Mouse (Mus musculus): ENCODE data around the gene Radil. TPM values are rescaled to one million over a fixed set of nuclear protein-coding genes. Genes with fewer than 3 reads are reported as not detected.

Radil gene
- polyA plus RNA-seq, 1 experiment: not detected

DNA sequence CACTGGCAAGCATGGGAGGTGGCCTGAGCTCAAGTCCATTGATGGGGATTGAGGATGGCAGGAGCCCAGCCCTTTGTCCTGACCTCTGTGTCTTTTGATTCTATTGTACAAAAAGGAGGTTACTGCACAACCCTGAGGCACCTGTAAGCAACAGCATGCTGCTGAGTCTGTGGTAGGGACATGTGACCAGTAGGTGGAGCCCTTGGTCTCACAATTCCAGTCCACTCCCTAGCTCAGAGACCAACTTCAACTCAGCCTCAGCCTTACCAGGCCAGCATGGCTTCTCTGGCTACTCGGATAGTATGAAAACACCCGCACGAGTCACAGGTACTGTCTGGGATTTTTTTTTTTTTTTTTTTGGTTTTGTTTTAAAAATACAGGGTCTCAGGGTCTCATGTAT, 48.5 kb downstream of the Radil start:
- WGBS: 7% methylated on average over 3 of the region's 3 CpGs
- H3K27ac ChIP-seq (ENCODE audit: insufficient read depth, low read depth, low read length): no peak overlapping the region

DNA sequence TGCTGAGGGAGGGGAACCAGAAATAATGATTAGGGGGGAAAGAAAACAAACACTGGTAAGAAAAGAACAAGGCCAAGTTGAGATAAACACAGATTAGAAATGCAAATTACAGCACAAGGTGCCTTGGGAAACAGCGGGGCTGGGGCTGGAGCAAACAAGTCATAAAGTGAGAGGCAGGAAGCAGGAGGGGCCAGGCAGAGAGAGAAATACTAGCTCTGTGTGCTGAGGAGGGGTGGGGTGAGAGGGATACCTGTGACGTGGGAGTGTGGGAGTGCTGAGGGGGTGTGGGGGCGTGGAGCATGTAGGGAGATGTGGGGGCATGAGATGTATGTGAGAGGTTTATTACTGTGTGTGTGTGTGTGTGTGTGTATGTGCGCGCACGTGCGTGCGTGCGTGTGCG, 50.0 kb downstream of the Radil start:
- peak overlapping the region; percentile 74; the same call in 1 of the 2 replicates for H3K27ac ChIP-seq (ENCODE audit: insufficient read depth, low read depth, low read length)
- WGBS: 40% methylated on average over 10 of the region's 10 CpGs
- TF ChIP-seq CTCF (IDR thresholded peaks at IDR 0.05; ENCODE audit: insufficient read depth, low read depth, low read length): no peak
- TF ChIP-seq POLR2A (IDR thresholded peaks at IDR 0.05; ENCODE audit: insufficient read depth, low read depth, low read length): no peak
- no peak overlapping the region for H3K4me3 ChIP-seq (ENCODE audit: insufficient read depth, low read depth, low read length)
- H3K4me1 ChIP-seq (ENCODE audit: control insufficient read depth, insufficient read depth, low read length): peaks cover 29% of the 10 kb centered on the region

More for the DNA sequence above, 48.5 kb downstream of the Radil start:
- Histone ChIP-seq H3K4me1 (ENCODE audit: control insufficient read depth, insufficient read depth, low read length) (peaks cover 29% of the 10 kb centered on the region), H3K4me3 (ENCODE audit: insufficient read depth, low read depth, low read length) (no peak overlapping the region)
- TF ChIP-seq CTCF (IDR thresholded peaks at IDR 0.05; ENCODE audit: insufficient read depth, low read depth, low read length) (no peak), POLR2A (IDR thresholded peaks at IDR 0.05; ENCODE audit: insufficient read depth, low read depth, low read length) (no peak)

DNA sequence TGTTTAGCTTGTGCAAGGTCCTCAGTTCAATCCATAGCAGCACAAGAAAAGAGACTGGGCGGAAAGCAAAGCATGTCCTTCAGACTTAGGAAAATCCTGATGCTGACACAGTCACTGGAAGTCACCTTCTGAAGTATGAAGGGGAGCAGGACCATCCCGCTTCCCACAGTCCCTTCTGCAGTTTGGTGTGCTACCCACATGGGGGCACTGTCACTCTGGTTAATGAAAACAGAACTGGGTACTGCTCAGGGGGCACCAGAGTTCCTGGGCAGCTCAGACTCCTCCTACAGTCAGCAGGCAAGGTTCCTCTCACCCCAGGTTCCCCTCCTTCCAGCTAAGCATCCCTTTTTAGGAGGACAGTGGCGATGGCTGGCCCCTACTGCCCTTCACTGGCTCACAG, 51.9 kb downstream of the Radil start:
- no peak overlapping the region for H3K27ac ChIP-seq (ENCODE audit: insufficient read depth, low read depth, low read length)
- WGBS: 40% methylated on average over 3 of the region's 3 CpGs
- no peak overlapping the region for H3K4me3 ChIP-seq (ENCODE audit: insufficient read depth, low read depth, low read length)
- peaks cover 28% of the 10 kb centered on the region for H3K4me1 ChIP-seq (ENCODE audit: control insufficient read depth, insufficient read depth, low read length)
- TF ChIP-seq CTCF (IDR thresholded peaks at IDR 0.05; ENCODE audit: insufficient read depth, low read depth, low read length): peak; percentile 49
- no peak for TF ChIP-seq POLR2A (IDR thresholded peaks at IDR 0.05; ENCODE audit: insufficient read depth, low read depth, low read length)

DNA sequence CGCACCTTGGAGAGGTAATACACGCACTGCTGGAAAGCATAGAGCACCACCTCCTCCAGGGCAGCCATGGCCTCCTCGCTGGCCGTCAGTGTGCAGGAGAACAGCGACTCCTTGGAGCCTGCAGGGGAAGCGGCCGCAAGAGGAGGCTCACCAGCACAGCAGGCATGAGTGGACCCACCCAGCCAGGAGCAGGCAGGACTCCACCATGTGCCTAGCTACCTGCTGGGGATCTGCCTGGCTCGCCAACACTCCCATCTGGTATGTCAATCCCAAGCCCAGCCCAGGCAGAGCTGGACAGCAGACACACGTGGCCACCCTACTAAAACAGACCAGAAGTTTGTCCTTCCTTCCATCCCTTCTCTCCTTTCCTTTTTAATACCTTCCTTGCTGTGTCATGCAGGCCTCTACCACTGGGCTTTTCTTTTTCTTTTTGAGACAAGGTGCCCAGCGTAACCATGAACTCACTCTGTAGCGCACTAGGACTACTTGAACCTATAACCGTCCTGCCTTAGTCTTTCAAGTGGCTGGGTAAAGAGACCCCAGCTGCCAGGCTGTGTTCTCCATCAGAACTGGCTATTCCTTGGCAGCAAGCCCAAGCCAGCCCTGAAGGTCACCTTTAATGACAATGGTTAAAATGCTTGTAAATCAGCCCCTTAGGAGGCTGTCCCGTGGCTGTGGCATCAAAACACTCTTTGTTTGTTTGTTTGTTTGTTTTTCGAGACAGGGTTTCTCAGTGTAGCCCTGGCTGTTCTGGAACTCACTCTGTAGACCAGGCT, 55.4 kb downstream of the Radil start:
- no peak for TF ChIP-seq CTCF (IDR thresholded peaks at IDR 0.05; ENCODE audit: insufficient read depth, low read depth, low read length)
- TF ChIP-seq POLR2A (IDR thresholded peaks at IDR 0.05; ENCODE audit: insufficient read depth, low read depth, low read length): no peak
- 70% methylated on average over 14 of the region's 14 CpGs for WGBS
- Histone ChIP-seq H3K4me3 (ENCODE audit: insufficient read depth, low read depth, low read length) (no peak overlapping the region), H3K4me1 (ENCODE audit: control insufficient read depth, insufficient read depth, low read length) (peaks cover 17% of the 10 kb centered on the region), H3K27ac (ENCODE audit: insufficient read depth, low read depth, low read length) (no peak overlapping the region)

DNA sequence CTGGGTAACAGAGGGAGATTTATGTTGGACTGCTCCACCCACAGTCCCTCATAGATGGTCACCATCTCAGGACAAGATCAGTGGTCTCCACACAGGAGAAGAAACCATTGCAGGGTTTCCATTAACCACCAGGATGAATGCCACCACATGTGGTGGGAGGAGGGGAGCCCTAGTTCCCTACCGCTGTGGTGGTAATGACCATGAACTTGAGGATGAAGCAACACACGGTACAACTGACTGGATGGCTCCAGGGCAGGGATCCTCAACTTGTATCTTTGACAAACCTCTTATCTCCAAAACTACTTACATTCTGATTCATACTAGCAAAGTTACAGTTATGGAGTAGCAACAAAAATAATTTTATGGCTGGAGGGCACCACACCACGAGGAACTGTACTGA, 57.6 kb downstream of the Radil start:
- Histone ChIP-seq H3K4me3 (ENCODE audit: insufficient read depth, low read depth, low read length) (no peak overlapping the region), H3K4me1 (ENCODE audit: control insufficient read depth, insufficient read depth, low read length) (peaks cover 5% of the 10 kb centered on the region; the same call in 1 of the 2 replicates), H3K27ac (ENCODE audit: insufficient read depth, low read depth, low read length) (no peak overlapping the region)
- TF ChIP-seq POLR2A (IDR thresholded peaks at IDR 0.05; ENCODE audit: insufficient read depth, low read depth, low read length) (no peak), CTCF (IDR thresholded peaks at IDR 0.05; ENCODE audit: insufficient read depth, low read depth, low read length) (no peak)
- 85% methylated on average over 3 of the region's 3 CpGs for WGBS

DNA sequence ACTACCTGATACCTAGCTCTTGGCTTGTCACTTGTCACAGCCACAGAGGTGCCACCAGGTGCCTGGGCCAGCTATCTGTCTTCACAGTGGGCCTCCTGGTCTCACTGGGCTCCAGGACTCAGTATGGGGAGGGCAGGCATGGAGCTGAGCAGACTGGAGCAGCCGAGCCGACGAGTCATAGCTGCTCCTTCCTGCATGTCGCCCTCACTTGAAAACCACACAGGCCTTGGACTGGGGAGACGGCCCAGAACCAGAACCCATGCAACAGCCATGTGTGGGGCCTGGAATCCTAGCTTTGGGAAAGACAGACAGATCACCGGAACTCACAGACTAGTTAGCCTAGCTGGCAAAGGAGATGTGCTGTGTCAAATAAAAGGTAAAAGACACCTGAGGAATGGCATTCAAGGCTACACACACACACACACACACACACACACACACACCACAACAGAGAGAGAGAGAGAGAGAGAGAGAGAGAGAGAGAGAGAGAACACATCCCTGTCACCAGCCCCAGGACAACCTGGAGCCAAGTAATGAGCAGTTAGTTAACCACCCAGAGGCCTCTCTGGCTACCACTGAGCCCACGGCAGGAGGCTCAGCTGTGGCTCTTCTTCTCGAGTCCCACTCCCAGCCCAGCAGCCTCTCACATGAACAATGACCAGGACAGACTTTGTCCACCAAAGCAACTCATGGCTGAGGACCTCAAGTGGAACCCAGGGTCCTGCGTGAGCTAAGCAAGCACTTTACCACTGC, 60.8 kb downstream of the Radil start:
- 71% methylated on average over 9 of the region's 9 CpGs for WGBS
- H3K4me1 ChIP-seq (ENCODE audit: control insufficient read depth, insufficient read depth, low read length): peaks cover 5% of the 10 kb centered on the region; the same call in 1 of the 2 replicates

DNA sequence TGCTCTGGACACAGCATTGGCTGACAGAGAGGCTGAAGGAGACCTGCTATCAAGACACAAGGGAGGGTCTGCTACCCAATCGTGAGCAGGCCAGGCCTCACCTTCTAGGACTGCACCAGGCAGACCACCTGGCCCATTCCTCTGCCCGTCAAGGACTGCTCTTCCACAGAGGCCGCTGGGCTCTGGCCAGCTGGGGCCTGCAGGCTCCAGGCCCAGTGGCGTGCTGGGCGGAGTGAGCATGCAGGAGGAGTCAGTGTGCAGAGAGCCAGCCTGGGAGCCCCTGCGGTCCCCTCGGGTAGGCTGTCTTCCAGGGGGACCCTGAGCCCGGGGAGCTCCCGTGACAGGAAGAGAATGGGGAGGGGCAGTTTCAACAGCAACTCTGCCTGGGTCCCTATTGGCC, 64.2 kb downstream of the Radil start:
- no peak for TF ChIP-seq CTCF (IDR thresholded peaks at IDR 0.05; ENCODE audit: insufficient read depth, low read depth, low read length)
- TF ChIP-seq POLR2A (IDR thresholded peaks at IDR 0.05; ENCODE audit: insufficient read depth, low read depth, low read length): no peak
- 63% methylated on average over 9 of the region's 9 CpGs for WGBS

More for the DNA sequence above, 60.8 kb downstream of the Radil start:
- H3K27ac ChIP-seq (ENCODE audit: insufficient read depth, low read depth, low read length): no peak overlapping the region
- TF ChIP-seq POLR2A (IDR thresholded peaks at IDR 0.05; ENCODE audit: insufficient read depth, low read depth, low read length) (no peak), CTCF (IDR thresholded peaks at IDR 0.05; ENCODE audit: insufficient read depth, low read depth, low read length) (no peak)
- H3K4me3 ChIP-seq (ENCODE audit: insufficient read depth, low read depth, low read length): no peak overlapping the region

DNA sequence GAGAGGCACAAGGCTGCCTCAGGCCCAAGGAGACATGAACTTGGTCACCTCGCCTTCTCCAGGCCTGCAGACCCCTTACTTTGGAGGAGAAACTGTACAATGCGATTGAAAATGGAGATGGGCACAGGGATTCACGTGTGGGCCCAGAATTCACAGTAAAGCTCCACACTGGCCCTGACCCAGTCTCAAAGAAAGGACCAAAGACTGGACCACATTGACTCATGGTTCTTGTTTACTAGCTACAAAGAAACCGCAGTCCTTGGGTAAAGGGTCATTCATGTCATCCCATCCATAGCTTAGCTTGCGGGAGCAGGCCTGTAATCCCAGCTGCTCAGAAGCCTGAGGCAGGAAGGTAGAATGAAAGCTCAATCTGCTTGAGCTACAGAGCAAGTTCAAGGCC, 67.3 kb downstream of the Radil start:
- WGBS: 91% methylated on average over 5 of the region's 5 CpGs
- Histone ChIP-seq H3K27ac (ENCODE audit: insufficient read depth, low read depth, low read length) (no peak overlapping the region), H3K4me3 (ENCODE audit: insufficient read depth, low read depth, low read length) (no peak overlapping the region), H3K4me1 (ENCODE audit: control insufficient read depth, insufficient read depth, low read length) (peaks cover 7% of the 10 kb centered on the region; the same call in 1 of the 2 replicates)
- no peak for TF ChIP-seq CTCF (IDR thresholded peaks at IDR 0.05; ENCODE audit: insufficient read depth, low read depth, low read length)
- TF ChIP-seq POLR2A (IDR thresholded peaks at IDR 0.05; ENCODE audit: insufficient read depth, low read depth, low read length): no peak

More for the DNA sequence above, 64.2 kb downstream of the Radil start:
- 0 out of 2 replicates have a peak, but pooled peaks cover 3% of the 10 kb centered on the region for H3K4me1 ChIP-seq (ENCODE audit: control insufficient read depth, insufficient read depth, low read length)
- no peak overlapping the region for H3K27ac ChIP-seq (ENCODE audit: insufficient read depth, low read depth, low read length)
- H3K4me3 ChIP-seq (ENCODE audit: insufficient read depth, low read depth, low read length): no peak overlapping the region

DNA sequence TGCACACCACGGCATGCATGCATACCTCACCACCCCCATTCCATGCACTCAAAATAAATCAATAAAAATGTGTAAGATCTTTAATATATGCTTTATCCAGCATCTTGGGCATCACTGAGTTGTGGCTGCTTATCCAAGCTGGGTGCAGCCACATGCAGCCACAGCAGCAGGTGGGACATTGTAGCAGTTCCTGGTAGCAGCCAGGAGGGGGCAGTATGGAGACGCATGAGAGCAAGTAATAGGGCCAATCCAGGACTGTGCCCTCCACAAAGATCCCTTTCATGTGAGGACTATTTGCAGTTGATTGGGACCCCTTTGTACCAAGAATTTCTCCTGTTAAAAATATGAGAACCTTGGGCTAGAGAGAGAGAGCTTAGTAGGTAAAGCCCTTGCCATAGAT, 68.4 kb downstream of the Radil start:
- no peak for TF ChIP-seq POLR2A (IDR thresholded peaks at IDR 0.05; ENCODE audit: insufficient read depth, low read depth, low read length)
- TF ChIP-seq CTCF (IDR thresholded peaks at IDR 0.05; ENCODE audit: insufficient read depth, low read depth, low read length): no peak
- no peak overlapping the region for H3K27ac ChIP-seq (ENCODE audit: insufficient read depth, low read depth, low read length)
- peaks cover 7% of the 10 kb centered on the region; the same call in 1 of the 2 replicates for H3K4me1 ChIP-seq (ENCODE audit: control insufficient read depth, insufficient read depth, low read length)
- H3K4me3 ChIP-seq (ENCODE audit: insufficient read depth, low read depth, low read length): no peak overlapping the region
- WGBS: 64% methylated on average over 2 of the region's 2 CpGs

Measured in olfactory bulb, adult 2 months (tissue).